Mouse (Mus musculus) liver, embryonic 14.5 days (tissue): Measurements from ENCODE around the gene Igf2r.

Experiments used
- CTCF ChIP-seq: IDR thresholded peaks from 2 replicates; pipeline ENCODE4 v1.5.1; 2016; ENCODE audit warnings: antibody characterized with exemption, low read depth, control low read depth
- EP300 ChIP-seq: IDR thresholded peaks from 2 replicates; pipeline ENCODE4 v1.6.1; 2016; ENCODE audit warnings: antibody characterized with exemption, low read depth

DNA sequence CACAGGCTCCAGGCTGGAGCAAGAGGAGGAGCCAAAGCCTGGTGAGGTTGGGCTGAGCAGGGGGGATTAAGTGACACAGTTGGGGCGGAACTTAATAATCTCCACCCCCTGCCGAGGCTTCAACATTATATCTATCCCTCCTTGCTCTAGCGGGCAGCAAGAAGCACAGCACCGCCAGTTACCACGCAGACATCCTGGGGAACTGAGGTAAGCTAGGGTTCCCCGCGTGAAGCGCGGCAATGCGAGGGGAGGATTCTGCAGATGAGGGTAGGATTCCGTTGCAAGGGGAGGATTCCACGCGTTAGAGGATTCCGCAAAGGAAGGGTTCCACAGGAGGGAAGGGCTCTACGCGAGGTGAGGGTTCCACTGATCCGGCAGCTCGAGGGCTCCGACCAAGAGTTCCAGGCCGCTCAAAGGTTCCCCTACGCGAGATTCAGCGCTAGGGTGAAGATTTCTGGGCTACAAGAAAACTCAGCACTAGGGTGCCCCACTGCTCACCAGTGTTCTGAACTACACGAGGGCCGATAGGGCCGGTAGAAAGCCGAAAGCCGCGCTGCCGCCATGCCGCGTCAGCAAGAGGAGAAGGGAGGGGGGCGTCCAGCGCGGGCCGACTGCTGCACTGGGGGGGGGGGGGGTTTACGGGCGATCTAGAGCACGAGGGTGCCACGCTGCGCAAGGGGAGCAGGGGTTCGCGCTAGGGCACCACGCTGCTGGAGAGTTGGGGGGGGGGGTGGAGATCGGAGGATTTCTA lies 28.1 kb downstream of the Igf2r start:
- TF ChIP-seq CTCF: no peak
- no peak for TF ChIP-seq EP300
